Mouse (Mus musculus): ENCODE measurements around the gene Zbtb17.

DNA sequence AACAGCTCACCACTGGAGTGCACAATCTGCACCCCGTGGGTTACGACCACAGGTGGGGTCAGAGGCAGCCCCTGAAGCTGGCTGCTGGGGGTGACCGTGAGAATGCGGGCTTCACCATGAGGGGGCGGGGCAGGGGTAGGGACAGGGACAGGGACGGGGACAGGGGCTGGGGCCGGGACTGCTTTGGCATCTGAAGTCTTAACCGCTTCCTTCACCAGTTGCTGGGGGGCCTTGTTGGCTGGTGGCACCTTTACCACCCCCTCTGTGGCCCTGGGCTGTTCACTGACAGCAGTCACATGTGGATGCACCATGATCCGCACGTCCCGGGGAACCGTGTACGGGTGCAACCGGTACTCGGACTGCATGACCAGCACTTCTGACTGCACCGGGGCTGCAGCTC, 27.0 kb downstream of the Zbtb17 start:
- TF ChIP-seq CTCF (IDR thresholded peaks at IDR 0.05; ENCODE audit: extremely low read depth, insufficient read length, insufficient replicate concordance, low read depth, low read length) (no peak), POLR2A (IDR thresholded peaks at IDR 0.05; ENCODE audit: low read depth, low read length) (no peak)

All from small intestine, adult 2 months (tissue).